Mouse (Mus musculus) heart, embryonic 15.5 days (tissue): ENCODE measurements at regions not wholly inside any gene's neighbourhood (a gene's known extent, or its start where the extent isn't known, plus 50 kb on each side); places are given as distances from the start of the nearest gene placed in this dataset.

ENCODE experiments used
- ATAC-seq: fragments of 200-750 bp; cut with Nextera tagmentation; replicated peaks from 2 replicates; pipeline ENCODE4 v1.8.0; 2017; ENCODE audit warnings: low read depth, moderate TSS enrichment; ENCODE audit not compliant: insufficient number of reproducible peaks, insufficient read depth, low FRiP score
- H3K27ac ChIP-seq: fragments of 300-500 bp; sonication (generic); 2 replicates; pipeline ENCODE4 v1.5.1; 2015; ENCODE audit warnings: mild to moderate bottlenecking, inconsistent platforms
- H3K27me3 ChIP-seq: fragments of 300-500 bp; sonication (generic); 2 replicates; pipeline ENCODE4 v1.6.1; 2015; ENCODE audit warnings: inconsistent platforms
- H3K36me3 ChIP-seq: fragments of 300-500 bp; sonication (generic); 2 replicates; pipeline ENCODE4 v1.6.1; 2015; ENCODE audit warnings: mild to moderate bottlenecking, inconsistent platforms
- H3K4me1 ChIP-seq: fragments of 300-500 bp; sonication (generic); replicated peaks from 2 replicates; pipeline ENCODE4 v1.6.1; 2015; ENCODE audit warnings: inconsistent platforms
- H3K4me2 ChIP-seq: fragments of 300-500 bp; sonication (generic); 2 replicates; pipeline ENCODE4 v1.6.1; 2015; ENCODE audit warnings: inconsistent platforms, mild to moderate bottlenecking, moderate library complexity
- H3K4me3 ChIP-seq: fragments of 300-500 bp; sonication (generic); 2 replicates; pipeline ENCODE4 v1.5.1; 2015; ENCODE audit warnings: mild to moderate bottlenecking, inconsistent platforms
- H3K9ac ChIP-seq: fragments of 300-500 bp; sonication (generic); 2 replicates; pipeline ENCODE4 v1.6.1; 2015; ENCODE audit warnings: mild to moderate bottlenecking, inconsistent platforms
- H3K9me3 ChIP-seq: fragments of 300-500 bp; sonication (generic); replicated peaks from 2 replicates; pipeline ENCODE4 v1.6.1; 2016; ENCODE audit warnings: inconsistent platforms
- whole genome bisulfite sequencing: fragments of 180-500 bp; shearing (Covaris S2); methylation state at CpG from one replicate; pipeline ENCODE4 v1.1.7; 2015; ENCODE audit warnings: mixed read lengths; 5-methylcytosine and 5-hydroxymethylcytosine counted together

DNA sequence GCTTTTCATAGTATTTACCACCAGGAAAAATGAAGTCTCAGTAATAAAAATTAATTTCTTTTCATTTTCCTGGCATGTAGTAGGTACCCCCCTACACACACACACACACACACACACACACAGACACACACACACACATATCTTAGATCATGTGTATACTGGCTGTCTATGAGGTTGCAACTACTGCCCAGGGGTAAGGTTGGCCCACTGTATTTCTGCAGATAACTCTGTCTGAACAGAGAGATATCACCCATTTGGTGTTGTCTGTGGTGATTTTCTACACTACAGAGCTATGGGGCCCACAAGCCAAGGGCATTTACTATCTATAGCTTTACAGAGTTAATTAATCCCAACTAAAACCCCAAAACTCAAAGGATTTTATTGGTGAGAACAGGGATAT lies 188.9 kb downstream of the Car2 start:
- Histone ChIP-seq H3K36me3 (no peaks in the 10 kb centered on the region), H3K9me3 (no peaks in the 10 kb centered on the region), H3K9ac (no peak overlapping the region), H3K27ac (no peak overlapping the region), H3K4me3 (no peak overlapping the region), H3K4me1 (no peaks in the 10 kb centered on the region), H3K4me2 (no peak overlapping the region), H3K27me3 (no peaks in the 10 kb centered on the region)
- no peak for ATAC-seq

GRCm38 (mm10) chr3:15090124-15090523 lies 204.1 kb downstream of the Car2 start:
- no peaks in the 10 kb centered on the region for H3K36me3 ChIP-seq
- no peak overlapping the region for H3K4me3 ChIP-seq
- no peaks in the 10 kb centered on the region for H3K27me3 ChIP-seq
- H3K4me2 ChIP-seq, result no peak overlapping the region
- WGBS, result 57% methylated on average over 1 of the region's 1 CpGs
- H3K9ac ChIP-seq, result no peak overlapping the region
- H3K27ac ChIP-seq, result no peak overlapping the region
- H3K9me3 ChIP-seq, result no peaks in the 10 kb centered on the region
- ATAC-seq, result no peak
- no peaks in the 10 kb centered on the region for H3K4me1 ChIP-seq

DNA sequence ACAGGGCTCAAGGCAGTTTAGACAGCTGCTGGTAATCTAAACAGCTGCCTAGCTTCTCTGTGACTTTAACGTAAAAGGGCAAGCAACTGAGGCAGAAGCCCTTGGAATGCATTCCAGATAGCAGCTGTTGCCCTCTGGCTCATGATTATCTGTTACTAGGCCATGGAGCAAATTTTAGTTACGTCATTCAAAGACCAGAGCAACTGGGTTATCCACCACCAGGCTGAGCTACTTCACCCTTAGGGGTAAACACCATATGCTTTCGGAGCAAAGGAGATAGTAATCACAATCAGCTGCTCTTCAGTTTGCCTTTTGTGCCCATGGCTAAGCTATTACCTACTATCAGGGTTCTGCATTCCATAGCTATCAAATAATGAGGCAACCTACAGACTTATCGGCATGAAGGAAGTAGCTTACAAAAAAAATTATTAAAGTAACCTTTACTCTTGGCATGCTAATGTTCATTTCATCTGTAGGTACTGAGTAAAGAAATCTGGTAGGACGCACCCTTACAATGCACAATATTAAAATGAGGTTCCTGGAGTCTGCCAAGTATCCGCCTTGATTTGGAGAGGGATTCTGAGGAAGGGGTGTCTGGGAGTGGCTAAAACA lies 212.2 kb downstream of the Car2 start:
- Histone ChIP-seq H3K4me3 (no peak overlapping the region), H3K9ac (no peak overlapping the region), H3K27me3 (no peaks in the 10 kb centered on the region), H3K4me2 (no peak overlapping the region), H3K27ac (no peak overlapping the region), H3K9me3 (no peaks in the 10 kb centered on the region), H3K4me1 (no peaks in the 10 kb centered on the region), H3K36me3 (no peaks in the 10 kb centered on the region)
- 42% methylated on average over 6 of the region's 6 CpGs for WGBS
- ATAC-seq, result no peak

DNA sequence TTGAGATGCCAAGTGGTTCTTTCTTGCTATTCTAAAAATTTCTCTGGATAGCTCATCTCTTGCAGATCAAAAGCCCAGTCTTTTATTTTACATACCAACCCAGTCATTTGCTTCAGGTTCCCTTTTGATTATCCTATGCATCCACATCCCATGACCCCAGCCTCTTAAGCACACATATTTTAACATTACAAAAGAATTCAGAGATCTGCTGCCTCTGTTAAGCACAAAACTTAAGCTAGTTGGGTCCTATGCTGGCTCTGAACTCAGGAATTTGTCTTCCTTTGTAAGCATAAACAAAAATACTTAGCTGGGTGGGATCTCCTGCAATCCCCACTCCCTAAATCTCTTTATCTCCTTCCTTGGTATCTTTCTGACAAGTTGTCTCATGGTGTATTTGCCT lies 212.9 kb downstream of the Car2 start:
- Histone ChIP-seq H3K9me3 (no peaks in the 10 kb centered on the region), H3K4me2 (no peak overlapping the region), H3K27ac (no peak overlapping the region), H3K27me3 (no peaks in the 10 kb centered on the region), H3K4me3 (no peak overlapping the region), H3K9ac (no peak overlapping the region), H3K4me1 (no peaks in the 10 kb centered on the region), H3K36me3 (no peaks in the 10 kb centered on the region)
- no peak for ATAC-seq

DNA sequence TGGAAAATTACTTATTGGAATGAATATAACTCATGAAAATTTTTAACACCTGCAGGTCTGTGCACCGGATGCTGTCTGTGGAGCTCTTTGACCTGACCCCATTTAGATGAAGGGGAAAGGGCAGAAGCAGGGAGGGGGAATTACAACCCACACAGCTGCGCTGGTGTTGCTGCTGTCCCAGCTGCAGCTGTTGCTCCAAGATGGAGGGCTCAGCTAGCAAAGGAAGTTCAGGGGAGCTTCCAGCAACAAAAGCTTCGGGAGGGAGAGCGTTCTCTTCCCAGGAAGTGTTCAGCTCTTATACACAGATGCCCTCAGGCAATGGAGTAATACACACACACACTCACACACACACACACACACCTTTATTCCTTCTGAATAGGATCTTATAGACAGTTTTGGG lies 219.6 kb downstream of the Car2 start:
- ATAC-seq, result no peak
- Histone ChIP-seq H3K27me3 (no peaks in the 10 kb centered on the region), H3K9me3 (no peaks in the 10 kb centered on the region), H3K4me3 (no peak overlapping the region), H3K4me1 (no peaks in the 10 kb centered on the region), H3K4me2 (no peak overlapping the region), H3K27ac (no peak overlapping the region), H3K9ac (no peak overlapping the region), H3K36me3 (no peaks in the 10 kb centered on the region)
- WGBS, result 63% methylated on average over 4 of the region's 4 CpGs

GRCm38 (mm10) chr3:15106281-15106680 lies 220.2 kb downstream of the Car2 start:
- Histone ChIP-seq H3K4me3 (no peak overlapping the region), H3K36me3 (no peaks in the 10 kb centered on the region), H3K27me3 (no peaks in the 10 kb centered on the region), H3K27ac (no peak overlapping the region), H3K9me3 (no peaks in the 10 kb centered on the region), H3K9ac (no peak overlapping the region), H3K4me2 (no peak overlapping the region), H3K4me1 (no peaks in the 10 kb centered on the region)
- 78% methylated on average over 6 of the region's 6 CpGs for WGBS
- no peak for ATAC-seq

- Histone ChIP-seq H3K4me3 (no peak overlapping the region), H3K36me3 (no peaks in the 10 kb centered on the region), H3K4me2 (no peak overlapping the region), H3K9ac (no peak overlapping the region), H3K9me3 (no peaks in the 10 kb centered on the region), H3K27ac (no peak overlapping the region), H3K27me3 (no peaks in the 10 kb centered on the region), H3K4me1 (no peaks in the 10 kb centered on the region)
- ATAC-seq, result no peak
- 80% methylated on average over 5 of the region's 5 CpGs for WGBS
Observed at GRCm38 (mm10) chr3:15107301-15107700, 221.2 kb downstream of the Car2 start.

DNA sequence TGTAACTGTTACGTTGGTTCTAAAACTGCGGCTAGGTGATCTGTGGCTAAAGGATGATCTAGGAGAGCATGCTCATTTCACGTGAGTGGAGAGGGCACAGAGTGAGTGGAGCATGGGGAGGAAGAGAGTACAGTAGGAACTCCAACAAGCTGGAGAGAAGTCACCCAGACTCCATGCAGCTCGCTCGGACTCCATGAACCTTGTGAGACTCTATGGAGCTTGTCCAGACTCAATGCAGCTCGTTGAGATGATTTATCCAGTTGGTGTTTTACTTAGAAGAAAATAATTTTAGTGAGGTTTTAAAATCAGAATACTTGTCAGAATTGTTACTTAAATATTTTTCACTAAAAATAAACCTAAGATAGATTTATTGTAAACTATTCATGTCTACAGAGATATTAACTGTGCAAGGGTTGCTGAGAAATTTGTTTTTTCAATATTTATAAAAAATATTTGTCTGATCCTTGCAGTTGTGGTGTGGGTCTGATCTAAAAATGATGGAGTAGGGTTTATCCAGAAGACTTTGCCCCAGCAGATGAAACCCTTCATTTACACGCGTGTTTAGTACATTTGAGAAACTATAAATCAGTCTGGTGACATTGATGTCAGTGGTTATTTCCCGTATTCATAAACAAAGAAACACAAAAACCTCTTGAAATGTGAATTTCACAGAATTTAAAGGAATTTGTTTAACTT lies 222.3 kb downstream of the Car2 start:
- Histone ChIP-seq H3K9me3 (no peaks in the 10 kb centered on the region), H3K27me3 (no peaks in the 10 kb centered on the region), H3K4me1 (no peaks in the 10 kb centered on the region), H3K36me3 (no peaks in the 10 kb centered on the region), H3K4me2 (no peak overlapping the region), H3K4me3 (no peak overlapping the region), H3K27ac (no peak overlapping the region), H3K9ac (no peak overlapping the region)
- 81% methylated on average over 9 of the region's 9 CpGs for WGBS
- ATAC-seq, result no peak

DNA sequence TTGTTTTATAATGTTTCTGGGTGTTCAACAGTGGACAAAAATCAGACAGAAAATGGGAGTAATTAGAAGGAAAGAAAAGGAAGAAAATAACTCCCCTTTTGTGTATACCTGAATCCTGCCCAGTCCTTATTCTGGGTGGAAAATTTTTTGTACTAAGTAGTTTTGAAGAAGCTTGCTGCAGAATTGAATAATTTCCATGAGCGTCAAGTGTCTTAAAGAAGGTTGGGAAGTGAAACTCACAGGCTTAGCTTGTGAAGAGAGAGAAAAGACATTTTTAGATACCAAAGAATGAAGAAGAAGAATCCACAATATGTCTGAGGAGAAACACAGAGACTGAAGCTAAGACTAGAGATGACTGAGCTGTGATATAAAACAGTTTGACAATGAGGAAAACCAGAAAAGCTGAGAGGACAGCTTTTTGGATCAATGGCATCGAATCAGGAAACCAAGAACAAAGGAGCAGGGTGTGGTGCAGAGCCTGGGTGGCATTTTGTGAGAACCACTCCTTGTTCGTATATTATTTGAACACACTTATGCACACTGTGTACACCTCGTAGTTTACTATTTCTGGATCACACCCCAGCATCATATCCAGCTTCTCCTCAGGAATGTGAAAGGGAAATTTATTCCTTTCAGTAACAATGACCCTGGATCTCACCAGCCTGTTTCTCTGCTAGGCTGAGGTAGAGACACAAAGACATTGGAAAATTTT lies 221.9 kb downstream of the Gm9733 start:
- Histone ChIP-seq H3K36me3 (no peaks in the 10 kb centered on the region), H3K27ac (no peak overlapping the region)

GRCm38 (mm10) chr3:15112177-15112838 lies 219.8 kb downstream of the Gm9733 start:
- H3K4me2 ChIP-seq, result no peak overlapping the region
- H3K4me1 ChIP-seq, result no peaks in the 10 kb centered on the region
- no peaks in the 10 kb centered on the region for H3K27me3 ChIP-seq
- no peak overlapping the region for H3K9ac ChIP-seq
- no peak overlapping the region for H3K4me3 ChIP-seq
- H3K9me3 ChIP-seq, result no peaks in the 10 kb centered on the region
- H3K36me3 ChIP-seq, result no peaks in the 10 kb centered on the region
- WGBS, result 54% methylated on average over 2 of the region's 2 CpGs
- no peak for ATAC-seq
- no peak overlapping the region for H3K27ac ChIP-seq

More for the DNA sequence above, 221.9 kb downstream of the Gm9733 start:
- ATAC-seq, result no peak
- Histone ChIP-seq H3K4me3 (no peak overlapping the region), H3K9ac (no peak overlapping the region), H3K4me1 (no peaks in the 10 kb centered on the region), H3K9me3 (no peaks in the 10 kb centered on the region), H3K27me3 (no peaks in the 10 kb centered on the region), H3K4me2 (no peak overlapping the region)
- 58% methylated on average over 4 of the region's 4 CpGs for WGBS

DNA sequence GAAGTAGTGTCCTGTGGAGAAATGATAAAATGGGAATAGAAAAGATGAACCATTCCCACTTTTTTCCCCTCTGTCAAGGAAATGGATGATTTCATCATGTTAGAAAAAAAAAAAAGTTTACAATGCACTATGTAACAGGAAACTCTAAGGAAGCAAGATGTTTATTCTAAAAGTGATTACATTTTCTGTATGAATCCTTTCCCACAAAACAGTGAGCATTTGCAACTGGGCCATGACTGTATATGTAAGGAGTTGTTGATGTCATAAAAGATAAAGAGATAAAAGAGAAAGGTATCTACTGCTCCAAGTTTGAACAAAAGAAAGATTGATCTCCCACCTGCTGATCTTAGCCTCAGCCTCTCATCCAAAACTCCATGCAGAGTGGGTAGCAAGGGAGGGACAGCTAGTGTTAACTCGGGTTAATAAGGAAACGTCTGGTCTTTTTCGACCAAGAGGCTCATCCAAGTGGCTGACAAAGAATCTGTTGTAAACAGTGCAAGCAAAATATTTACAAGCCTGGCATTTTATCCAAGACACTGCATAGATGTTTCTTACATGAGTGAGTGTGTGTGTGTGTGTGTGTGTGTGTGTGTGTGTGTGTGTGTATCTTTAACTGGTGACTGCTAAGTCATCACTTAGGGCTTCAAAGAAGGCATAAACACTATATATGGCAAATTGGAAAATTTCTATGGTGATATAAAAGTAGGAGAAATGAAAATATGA lies 213.3 kb downstream of the Gm9733 start:
- H3K36me3 ChIP-seq, result no peaks in the 10 kb centered on the region
- H3K27ac ChIP-seq, result no peak overlapping the region
- WGBS, result 32% methylated on average over 3 of the region's 3 CpGs
- no peak for ATAC-seq
- no peak overlapping the region for H3K9ac ChIP-seq
- no peaks in the 10 kb centered on the region for H3K4me1 ChIP-seq
- H3K4me2 ChIP-seq, result no peak overlapping the region
- no peaks in the 10 kb centered on the region for H3K9me3 ChIP-seq
- H3K4me3 ChIP-seq, result no peak overlapping the region
- no peaks in the 10 kb centered on the region for H3K27me3 ChIP-seq
